Mouse (Mus musculus) right cerebral cortex, postnatal 10 days (tissue): ENCODE data around the gene Ttc3.

Experiments
- DNase-seq, 2 experiments: peaks; one replicate each; pipeline ENCODE4 v3.0.0; 2021; ENCODE audit warnings: low spot score in 2 of 2

Ttc3 gene

DNA sequence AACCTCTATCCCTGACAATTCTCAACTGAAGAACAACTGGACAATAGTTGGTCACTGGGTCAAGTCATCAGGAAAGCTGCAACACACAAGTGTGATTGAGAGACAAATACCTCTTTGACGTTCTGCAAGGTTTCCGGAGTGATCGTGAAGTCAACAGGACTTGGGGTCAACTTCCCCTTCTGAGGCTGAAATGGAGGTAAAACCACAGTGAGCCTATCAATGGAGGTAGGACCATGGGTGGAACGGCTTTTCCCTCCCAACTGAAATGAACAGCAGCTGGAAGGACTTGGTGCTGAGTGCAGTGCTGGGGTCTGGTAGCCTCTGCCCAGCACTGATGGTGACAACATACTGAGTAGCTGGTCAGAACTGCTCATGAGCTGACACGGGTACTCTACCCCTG lies 133.8 kb downstream of the Ttc3 start:
- no peak for DNase-seq

DNA sequence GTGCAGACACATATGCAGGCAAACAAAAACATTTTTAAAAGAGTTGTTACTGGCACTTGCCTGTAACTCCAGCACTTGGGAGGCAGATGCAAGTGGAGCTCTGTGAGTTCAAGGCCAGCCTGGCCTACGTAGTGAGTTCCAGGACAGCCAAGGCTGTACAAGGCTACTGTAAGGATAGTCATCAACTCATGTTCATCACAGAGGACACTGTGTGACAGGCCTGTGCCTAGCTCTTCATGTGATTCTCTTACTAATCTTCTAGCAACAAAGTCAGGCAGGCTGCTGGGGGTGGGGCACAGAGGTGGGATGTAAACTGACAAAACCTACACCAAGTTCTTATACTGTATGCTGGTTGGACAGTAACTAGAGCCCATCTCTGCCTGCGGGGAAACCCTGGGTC lies 136.7 kb downstream of the Ttc3 start:
- DNase-seq = no peak

DNA sequence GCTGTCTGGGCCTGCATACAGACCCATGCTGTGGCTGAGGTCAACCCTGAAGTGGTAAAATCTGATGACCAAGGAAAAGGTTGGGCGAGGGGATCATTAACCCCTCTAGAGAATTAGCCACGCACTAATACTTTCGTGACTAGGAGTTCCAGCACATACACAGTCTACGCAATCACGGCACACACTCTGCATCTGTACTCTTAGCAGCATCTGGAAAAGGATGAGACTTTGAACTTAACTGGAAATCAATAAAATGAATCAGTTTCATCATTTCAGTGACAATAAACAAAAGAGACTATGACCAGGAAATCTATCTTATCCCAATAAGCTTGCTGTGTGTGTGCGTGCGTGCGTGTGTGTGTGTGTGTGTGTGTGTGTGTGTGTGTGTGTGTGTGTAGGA lies 138.4 kb downstream of the Ttc3 start:
- no peak for DNase-seq

DNA sequence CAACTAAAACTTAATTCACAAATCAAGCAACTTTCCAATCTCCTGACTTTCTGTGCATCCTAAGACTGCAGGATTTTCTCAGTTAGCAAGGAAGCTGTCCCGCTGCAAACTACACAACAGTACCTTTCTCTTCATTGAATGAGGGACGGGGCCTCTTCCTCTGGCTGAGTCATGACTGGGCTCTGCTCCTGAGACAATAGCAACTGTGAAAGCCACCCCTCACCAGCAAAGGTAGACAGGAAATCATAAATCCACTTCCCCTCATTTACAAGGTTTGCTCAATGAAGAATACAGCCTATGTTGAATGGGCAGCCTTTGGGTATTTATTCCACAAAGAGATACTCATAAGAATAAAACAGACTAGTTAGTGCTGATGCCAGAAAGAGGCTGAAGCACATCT lies 139.6 kb downstream of the Ttc3 start:
- no peak for DNase-seq

DNA sequence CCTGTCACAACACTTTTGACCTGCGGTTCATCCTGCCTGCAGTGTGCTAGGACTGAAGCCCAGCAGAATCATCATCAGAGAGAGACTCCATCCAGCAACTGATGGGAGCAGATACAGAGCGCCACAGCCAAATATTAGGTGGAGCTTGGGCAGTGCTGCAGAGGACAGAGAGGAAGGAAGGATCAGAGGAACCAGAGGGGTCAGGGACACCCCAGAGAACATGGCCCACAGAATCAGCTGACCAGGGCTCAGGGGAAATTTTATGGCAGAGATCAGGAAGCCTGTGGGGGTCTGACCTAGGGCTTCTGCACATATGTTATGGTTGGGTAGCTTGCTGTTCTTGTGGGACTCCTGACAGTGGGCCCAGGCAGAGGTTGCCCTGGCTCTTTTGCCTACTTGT lies 147.2 kb downstream of the Ttc3 start:
- no peak for DNase-seq
